Mouse (Mus musculus): ENCODE data around the gene Trnt1.

- TF ChIP-seq CTCF (IDR thresholded peaks at IDR 0.05; ENCODE audit: borderline replicate concordance, insufficient read depth, low read length): no peak
- no peak for TF ChIP-seq POLR2A (IDR thresholded peaks at IDR 0.05; ENCODE audit: low read depth, low read length)
Measured at GRCm38 (mm10) chr6:106765892-106766291, 3.0 kb upstream of the Trnt1 start.

Data from embryonic fibroblast, embryonic 13.5 days (primary cell).